Mouse (Mus musculus): ENCODE measurements around the gene Golt1a. TPM values are rescaled to one million over a fixed set of nuclear protein-coding genes. Genes with fewer than 3 reads are reported as not detected.

Golt1a gene
- polyA plus RNA-seq, 1 experiment from 2014 or later, result not detected

DNA sequence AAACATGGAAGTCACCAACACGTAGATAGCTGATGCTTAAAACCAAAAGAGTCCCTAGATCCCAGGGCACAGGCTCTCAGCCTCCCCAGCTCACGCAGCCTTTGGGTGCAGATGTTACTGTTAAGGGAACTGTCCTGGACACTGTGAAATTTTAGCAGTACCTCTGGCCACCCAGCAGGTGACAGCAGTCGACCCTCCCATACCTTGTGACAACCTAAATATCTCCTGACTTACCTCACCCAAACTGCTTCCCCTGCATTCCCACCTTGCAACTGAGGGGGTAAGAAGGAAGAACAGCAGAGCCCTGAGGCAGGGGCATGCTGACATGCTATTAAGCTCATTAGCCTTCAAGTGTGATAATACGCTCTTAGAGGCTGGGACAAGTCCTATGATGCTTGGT lies 1.6 kb downstream of the Golt1a start:
- H3K4me1 ChIP-seq, result peaks cover 17% of the 10 kb centered on the region
- no peak overlapping the region for H3K27ac ChIP-seq (replicated peaks)
- no peak for DNase-seq (ENCODE audit: low spot score)
- no peaks in the 10 kb centered on the region for H3K36me3 ChIP-seq
- 65% methylated on average over 4 of the region's 4 CpGs for WGBS
- no peak overlapping the region for H3K4me3 ChIP-seq
- no peaks in the 10 kb centered on the region for H3K9me3 ChIP-seq (replicated peaks)
- peaks cover 4% of the 10 kb centered on the region; the same call in 1 of the 2 replicates for H3K27me3 ChIP-seq (ENCODE audit: low read depth, poor library complexity, severe bottlenecking)

DNA sequence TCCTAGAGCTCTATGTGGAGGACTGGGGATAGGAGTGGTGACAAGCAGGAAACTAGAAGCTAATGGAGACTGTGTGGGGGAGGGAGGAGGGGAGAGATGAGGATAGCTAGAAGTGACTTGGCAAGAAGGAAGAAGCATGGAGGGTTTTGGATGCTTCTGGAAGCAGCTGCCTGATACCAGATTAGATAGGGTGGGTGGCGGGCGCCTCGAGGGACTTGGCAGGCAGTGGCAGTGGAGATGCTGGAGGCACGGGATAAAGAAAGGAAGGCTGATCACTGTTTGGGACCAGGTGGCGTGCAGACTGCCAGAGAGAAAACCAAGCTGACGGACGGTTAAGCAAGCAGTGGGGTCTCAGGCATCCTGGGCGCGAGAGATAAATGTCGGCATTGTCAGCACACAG lies 2.3 kb downstream of the Golt1a start:
- H3K27ac ChIP-seq (replicated peaks), result 0 out of 2 replicates have a peak overlapping the region, but pooled peaks have one; percentile 10
- H3K36me3 ChIP-seq, result no peaks in the 10 kb centered on the region
- WGBS, result 37% methylated on average over 10 of the region's 10 CpGs
- H3K4me1 ChIP-seq, result peaks cover 15% of the 10 kb centered on the region
- H3K27me3 ChIP-seq (ENCODE audit: low read depth, poor library complexity, severe bottlenecking), result peaks cover 4% of the 10 kb centered on the region; the same call in 1 of the 2 replicates
- DNase-seq (ENCODE audit: low spot score), result no peak
- H3K4me3 ChIP-seq, result no peak overlapping the region
- no peaks in the 10 kb centered on the region for H3K9me3 ChIP-seq (replicated peaks)

DNA sequence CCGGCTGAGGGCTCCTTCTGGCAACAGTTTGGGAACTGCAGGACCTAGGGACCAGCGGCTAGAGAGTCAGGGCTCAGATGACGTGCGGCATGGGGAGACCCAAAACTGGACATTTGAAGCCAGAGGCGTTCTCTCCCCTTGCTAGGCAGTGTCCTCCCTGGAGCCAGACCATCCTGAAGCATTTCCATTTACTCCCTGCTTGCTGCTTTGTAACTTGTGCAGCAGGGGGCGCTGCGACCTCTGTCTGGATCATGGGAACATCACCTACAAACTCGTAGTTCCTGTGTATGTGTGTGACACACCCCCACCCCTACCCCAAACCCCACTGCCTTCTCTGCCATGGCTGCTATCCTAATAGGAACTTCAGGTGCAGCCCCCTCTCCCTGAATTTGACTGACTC lies 4.8 kb downstream of the Golt1a start:
- peak; percentile 68 for DNase-seq (ENCODE audit: low spot score)
- Histone ChIP-seq H3K36me3 (no peaks in the 10 kb centered on the region), H3K27ac (replicated peaks) (no peak overlapping the region), H3K9me3 (replicated peaks) (peaks cover 8% of the 10 kb centered on the region; the same call in 1 of the 2 replicates), H3K4me3 (no peak overlapping the region), H3K27me3 (ENCODE audit: low read depth, poor library complexity, severe bottlenecking) (peaks cover 4% of the 10 kb centered on the region; the same call in 1 of the 2 replicates), H3K4me1 (peaks cover 10% of the 10 kb centered on the region)
- WGBS, result 21% methylated on average over 8 of the region's 8 CpGs

DNA sequence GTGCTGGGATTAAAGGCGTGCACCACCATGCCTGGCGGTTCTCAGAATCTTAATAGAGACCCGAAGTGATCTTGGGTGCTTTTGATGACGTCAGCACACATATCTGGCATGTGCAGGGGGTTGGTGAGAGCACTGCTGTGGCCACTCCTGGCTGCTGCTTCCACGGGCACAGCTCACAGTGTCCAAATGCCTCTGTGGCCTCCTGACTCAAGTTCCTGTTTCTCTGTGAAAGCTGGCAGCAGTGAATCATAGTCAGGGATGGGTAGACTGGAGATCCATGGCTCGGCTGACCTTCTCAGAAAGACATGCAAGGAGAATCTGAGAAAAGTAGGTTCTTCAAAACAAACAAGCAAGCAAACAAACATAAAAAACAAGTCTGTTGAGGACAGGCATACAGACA lies 6.2 kb downstream of the Golt1a start:
- Histone ChIP-seq H3K27me3 (ENCODE audit: low read depth, poor library complexity, severe bottlenecking) (0 out of 2 replicates have a peak, but pooled peaks cover 2% of the 10 kb centered on the region), H3K36me3 (no peaks in the 10 kb centered on the region), H3K4me3 (no peak overlapping the region), H3K4me1 (peaks cover 10% of the 10 kb centered on the region), H3K27ac (replicated peaks) (no peak overlapping the region), H3K9me3 (replicated peaks) (peaks cover 8% of the 10 kb centered on the region; the same call in 1 of the 2 replicates)
- 89% methylated on average over 6 of the region's 6 CpGs for WGBS
- DNase-seq (ENCODE audit: low spot score), result no peak

DNA sequence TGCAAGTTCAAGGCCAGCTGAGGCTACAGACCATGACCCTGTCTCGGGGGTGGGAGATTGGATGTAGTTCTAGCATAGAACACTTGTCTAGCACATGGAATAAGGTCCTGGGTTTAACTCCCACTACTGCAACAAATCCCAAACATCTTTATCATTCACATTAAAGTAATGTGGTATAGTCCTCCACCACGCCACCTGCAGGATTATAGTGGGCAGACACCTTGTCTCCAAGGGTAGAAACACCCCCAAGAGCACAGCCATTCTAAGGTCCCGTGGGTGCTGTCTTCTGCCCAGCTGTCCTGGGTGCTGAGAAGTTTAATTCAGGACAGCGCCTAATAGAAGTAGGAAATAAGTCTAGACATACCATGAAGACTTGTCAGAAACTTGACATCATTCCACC lies 7.0 kb downstream of the Golt1a start:
- Histone ChIP-seq H3K27me3 (ENCODE audit: low read depth, poor library complexity, severe bottlenecking) (peaks cover 6% of the 10 kb centered on the region; the same call in 1 of the 2 replicates), H3K36me3 (no peaks in the 10 kb centered on the region), H3K4me1 (peaks cover 10% of the 10 kb centered on the region), H3K27ac (replicated peaks) (no peak overlapping the region), H3K9me3 (replicated peaks) (peaks cover 8% of the 10 kb centered on the region; the same call in 1 of the 2 replicates), H3K4me3 (no peak overlapping the region)
- DNase-seq (ENCODE audit: low spot score), result no peak
- 82% methylated on average over 4 of the region's 4 CpGs for WGBS

DNA sequence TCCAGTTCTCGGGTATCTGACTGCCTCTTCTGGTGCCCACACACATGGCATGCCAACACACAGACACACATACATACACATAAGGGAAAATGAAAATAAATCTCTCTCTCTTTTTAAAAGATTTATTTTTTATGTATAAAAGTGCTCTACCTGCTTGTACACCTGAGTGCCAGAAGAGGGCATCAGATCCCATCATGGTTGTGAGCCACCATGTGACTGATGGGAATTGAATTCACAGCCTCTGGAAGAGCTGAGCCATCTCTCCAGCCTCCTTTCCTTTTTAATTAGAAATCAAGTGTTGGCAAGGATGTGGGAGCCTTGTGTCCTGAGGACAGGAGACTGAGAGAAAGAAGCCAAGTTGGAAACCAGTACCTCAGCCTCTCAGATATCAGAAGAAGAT lies 7.5 kb downstream of the Golt1a start:
- no peak for DNase-seq (ENCODE audit: low spot score)
- WGBS, result 84% methylated on average over 1 of the region's 1 CpGs
- Histone ChIP-seq H3K9me3 (replicated peaks) (peaks cover 8% of the 10 kb centered on the region; the same call in 1 of the 2 replicates), H3K4me1 (peaks cover 5% of the 10 kb centered on the region), H3K27me3 (ENCODE audit: low read depth, poor library complexity, severe bottlenecking) (peaks cover 6% of the 10 kb centered on the region; the same call in 1 of the 2 replicates), H3K4me3 (no peak overlapping the region), H3K27ac (replicated peaks) (no peak overlapping the region), H3K36me3 (no peaks in the 10 kb centered on the region)

DNA sequence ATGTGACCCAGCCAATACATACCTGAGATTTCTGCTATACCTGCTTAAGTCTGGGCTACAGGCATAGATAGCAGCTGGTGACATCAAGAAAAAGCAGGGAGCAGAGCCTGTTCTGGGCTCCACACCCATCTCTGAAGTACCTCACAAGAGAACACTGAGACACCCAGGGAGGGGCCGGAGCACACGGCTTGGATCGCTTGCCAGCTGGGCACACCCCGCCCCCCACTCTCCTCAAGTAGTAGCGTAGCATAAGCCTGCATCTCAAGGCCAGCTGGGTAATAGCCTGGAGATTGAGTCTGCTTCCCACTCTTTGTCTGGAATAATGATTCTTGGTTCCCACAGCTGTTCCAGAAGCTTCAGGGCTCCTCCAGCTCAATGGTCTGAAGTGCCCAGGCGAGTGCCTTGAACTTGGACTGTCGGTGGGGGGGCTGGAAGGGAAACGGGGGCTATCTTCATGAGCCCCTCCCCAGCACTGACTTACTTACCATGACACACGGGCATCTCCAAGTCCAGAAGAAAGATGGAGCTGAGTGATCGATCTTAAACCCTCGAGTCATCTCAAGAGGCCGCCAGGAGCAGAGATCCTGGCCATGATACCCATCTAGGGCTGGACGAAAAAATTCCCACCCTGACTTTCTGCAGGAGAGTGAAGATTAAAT lies 11.8 kb downstream of the Golt1a start, which contains the start of gene Kiss1:
Gene Kiss1 (plus strand): TSS at position 609 of the 659 bp plus-strand sequence.
- Histone ChIP-seq H3K4me3 (no peak within 1 kb of the TSS), H3K36me3 (no peaks in the 10 kb centered on the region), H3K9me3 (replicated peaks) (peaks cover 8% of the 10 kb centered on the region; the same call in 1 of the 2 replicates), H3K27ac (replicated peaks) (no peak within 1 kb of the TSS), H3K4me1 (peaks cover 10% of the 10 kb centered on the region), H3K27me3 (ENCODE audit: low read depth, poor library complexity, severe bottlenecking) (peaks cover 17% of the 10 kb centered on the region)
- DNase-seq (ENCODE audit: low spot score), result no peak
- 86% methylated on average over 13 of the region's 13 CpGs for WGBS

DNA sequence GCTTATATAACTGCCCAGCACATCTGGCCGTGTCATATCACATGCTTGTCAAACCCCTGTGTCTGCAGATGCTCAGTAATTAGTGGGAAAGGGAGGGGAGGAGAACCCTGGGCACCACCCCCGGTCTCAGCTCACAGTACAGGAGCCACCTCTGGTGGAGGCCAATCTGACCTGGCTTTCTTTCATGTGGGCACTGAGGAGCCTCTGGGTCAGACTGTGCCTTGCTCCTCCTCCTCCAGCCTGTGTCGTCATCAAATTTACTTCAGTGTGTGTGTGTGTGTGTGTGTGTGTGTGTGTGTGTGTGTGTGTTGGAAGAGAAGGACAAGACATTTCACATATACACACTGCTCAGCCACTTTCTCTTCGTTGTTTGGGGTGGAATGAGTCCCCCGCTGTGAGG lies 13.7 kb downstream of the Golt1a start:
- no peak for DNase-seq (ENCODE audit: low spot score)
- H3K36me3 ChIP-seq, result no peaks in the 10 kb centered on the region
- no peak overlapping the region for H3K4me3 ChIP-seq
- H3K27ac ChIP-seq (replicated peaks), result 0 out of 2 replicates have a peak overlapping the region, but pooled peaks have one; percentile 33
- peaks cover 33% of the 10 kb centered on the region for H3K27me3 ChIP-seq (ENCODE audit: low read depth, poor library complexity, severe bottlenecking)
- H3K9me3 ChIP-seq (replicated peaks), result peaks cover 5% of the 10 kb centered on the region; the same call in 1 of the 2 replicates
- whole genome bisulfite sequencing, result 69% methylated on average over 5 of the region's 5 CpGs
- H3K4me1 ChIP-seq, result peaks cover 14% of the 10 kb centered on the region

DNA sequence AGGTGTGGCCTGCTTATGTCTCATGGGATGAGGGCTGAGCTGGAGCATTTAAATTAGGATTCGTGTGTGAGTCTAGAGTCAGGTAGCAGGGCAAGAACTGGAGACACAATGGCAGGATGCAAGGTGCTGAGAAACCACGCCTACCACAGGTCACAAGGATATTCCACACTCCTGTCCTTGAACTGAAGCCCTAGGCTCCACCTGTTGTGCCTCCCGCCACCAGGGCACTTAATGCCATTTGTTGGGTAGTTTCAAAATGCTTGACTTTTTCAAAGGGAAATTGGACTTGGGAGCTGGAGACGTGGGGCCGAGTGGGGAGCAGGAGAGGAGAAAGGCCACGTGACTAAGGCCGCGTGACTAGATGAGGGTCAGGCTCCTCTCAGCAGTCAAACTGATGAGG lies 16.4 kb downstream of the Golt1a start:
- H3K4me3 ChIP-seq, result no peak overlapping the region
- no peak for DNase-seq (ENCODE audit: low spot score)
- 90% methylated on average over 8 of the region's 8 CpGs for WGBS

DNA sequence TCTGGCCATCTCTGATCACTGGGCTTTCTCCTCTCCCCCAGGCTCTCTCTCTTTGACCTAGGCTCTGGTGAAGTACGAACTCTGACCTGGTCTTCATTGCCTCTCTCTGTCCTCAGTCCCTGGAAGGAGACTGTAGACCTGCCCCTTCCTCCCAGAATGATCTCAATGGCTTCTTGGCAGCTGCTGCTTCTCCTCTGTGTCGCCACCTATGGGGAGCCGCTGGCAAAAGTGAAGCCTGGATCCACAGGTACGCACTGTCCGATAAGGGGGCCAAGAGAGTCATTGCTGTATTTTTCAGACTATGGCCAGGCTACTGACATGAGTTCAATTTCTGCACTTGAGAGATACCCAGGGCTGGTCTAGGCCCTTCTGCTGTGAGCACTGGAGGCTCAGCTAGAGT lies 17.5 kb downstream of the Golt1a start:
- no peak for DNase-seq (ENCODE audit: low spot score)
- Histone ChIP-seq H3K4me3 (no peak overlapping the region), H3K27me3 (ENCODE audit: low read depth, poor library complexity, severe bottlenecking) (peaks cover 64% of the 10 kb centered on the region), H3K9me3 (replicated peaks) (no peaks in the 10 kb centered on the region), H3K36me3 (no peaks in the 10 kb centered on the region), H3K27ac (replicated peaks) (no peak overlapping the region), H3K4me1 (peaks cover 44% of the 10 kb centered on the region)
- 55% methylated on average over 5 of the region's 5 CpGs for WGBS

More for the DNA sequence above, 16.4 kb downstream of the Golt1a start:
- H3K27ac ChIP-seq (replicated peaks), result no peak overlapping the region
- H3K4me1 ChIP-seq, result peaks cover 35% of the 10 kb centered on the region
- peaks cover 56% of the 10 kb centered on the region for H3K27me3 ChIP-seq (ENCODE audit: low read depth, poor library complexity, severe bottlenecking)
- no peaks in the 10 kb centered on the region for H3K36me3 ChIP-seq
- H3K9me3 ChIP-seq (replicated peaks), result no peaks in the 10 kb centered on the region

DNA sequence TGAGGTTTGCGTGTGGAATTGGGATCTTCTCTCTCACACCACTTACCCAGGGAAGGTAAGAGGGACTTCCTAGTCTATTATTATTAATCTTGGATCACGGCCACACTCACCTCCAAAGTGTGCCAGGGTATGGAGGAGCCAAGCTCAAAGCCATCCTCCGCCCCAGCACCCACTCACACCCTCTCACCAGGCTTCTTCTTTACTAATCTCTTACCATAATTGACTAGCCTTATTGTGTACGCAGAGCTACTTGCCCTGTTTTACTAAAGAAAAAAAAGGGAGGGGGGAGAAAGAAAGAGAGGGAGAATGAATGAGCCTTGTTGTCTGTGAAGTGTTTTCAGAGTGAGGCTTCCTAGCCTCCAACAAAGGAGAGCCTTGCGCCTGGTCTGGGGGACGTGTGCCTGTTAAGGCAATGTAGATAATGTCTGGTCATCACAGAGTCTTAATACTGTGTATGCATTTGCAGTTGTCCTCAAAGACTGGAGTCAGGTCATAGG lies 18.7 kb downstream of the Golt1a start:
- Histone ChIP-seq H3K4me1 (peaks cover 41% of the 10 kb centered on the region), H3K9me3 (replicated peaks) (no peaks in the 10 kb centered on the region; the same call in 1 of the 2 replicates), H3K27ac (replicated peaks) (no peak overlapping the region), H3K36me3 (no peaks in the 10 kb centered on the region), H3K4me3 (no peak overlapping the region), H3K27me3 (ENCODE audit: low read depth, poor library complexity, severe bottlenecking) (peaks cover 73% of the 10 kb centered on the region)
- no peak for DNase-seq (ENCODE audit: low spot score)
- 62% methylated on average over 6 of the region's 6 CpGs for WGBS

DNA sequence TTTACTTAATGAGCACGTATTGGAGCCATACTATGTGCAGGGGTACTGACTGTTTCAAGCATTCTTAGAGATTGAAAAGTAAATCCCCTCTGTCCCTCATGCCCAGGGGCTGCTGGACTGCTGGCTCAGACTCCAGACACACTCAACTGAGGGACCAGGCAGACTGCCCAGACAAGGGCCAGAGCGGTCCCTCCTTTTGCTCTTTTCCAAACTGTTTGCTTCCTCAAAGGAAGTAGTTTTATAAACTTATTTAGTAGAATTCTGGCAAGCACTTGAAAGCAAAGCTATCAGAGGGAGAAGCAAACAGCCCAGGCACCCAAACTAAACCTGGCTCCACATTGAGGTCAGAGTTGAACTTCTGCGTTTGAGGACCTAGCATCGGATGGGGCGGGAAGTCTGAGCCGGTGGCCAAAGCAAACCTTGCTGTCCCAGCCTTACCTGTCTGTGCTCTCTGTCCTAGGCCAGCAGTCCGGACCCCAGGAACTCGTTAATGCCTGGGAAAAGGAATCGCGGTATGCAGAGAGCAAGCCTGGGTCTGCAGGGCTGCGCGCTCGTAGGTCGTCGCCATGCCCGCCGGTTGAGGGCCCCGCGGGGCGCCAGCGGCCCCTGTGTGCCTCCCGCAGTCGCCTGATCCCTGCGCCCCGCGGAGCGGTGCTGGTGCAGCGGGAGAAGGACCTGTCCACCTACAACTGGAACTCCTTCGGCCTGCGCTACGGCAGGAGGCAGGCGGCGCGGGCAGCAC lies 19.5 kb downstream of the Golt1a start:
- Histone ChIP-seq H3K9me3 (replicated peaks) (no peaks in the 10 kb centered on the region; the same call in 1 of the 2 replicates), H3K27ac (replicated peaks) (peak overlapping the region; percentile 73), H3K27me3 (ENCODE audit: low read depth, poor library complexity, severe bottlenecking) (peaks cover 71% of the 10 kb centered on the region), H3K36me3 (no peaks in the 10 kb centered on the region), H3K4me1 (peaks cover 34% of the 10 kb centered on the region), H3K4me3 (peak overlapping the region; percentile 52)
- peak; percentile 35 for DNase-seq (ENCODE audit: low spot score)
- 8% methylated on average over 34 of the region's 34 CpGs for WGBS

DNA sequence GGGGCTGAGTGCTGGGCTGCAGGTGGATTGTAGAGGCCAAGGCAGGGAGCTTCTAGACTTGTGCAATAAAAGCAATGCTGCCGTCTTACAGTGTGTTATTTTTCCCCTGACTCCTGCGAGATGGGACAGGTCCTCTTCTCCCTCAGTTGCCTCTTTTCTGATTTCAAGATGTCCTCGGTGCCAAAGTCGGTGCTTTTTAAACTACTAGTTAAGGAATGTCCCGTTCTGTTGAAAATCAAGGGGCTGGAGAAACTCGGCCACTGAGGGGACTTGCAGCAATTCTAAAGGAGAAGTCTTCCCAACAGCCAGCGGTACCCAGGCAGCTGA lies 20.0 kb downstream of the Golt1a start:
- peak overlapping the region; percentile 73 for H3K27ac ChIP-seq (replicated peaks)
- 21% methylated on average over 7 of the region's 7 CpGs for WGBS
- no peaks in the 10 kb centered on the region; the same call in 1 of the 2 replicates for H3K9me3 ChIP-seq (replicated peaks)

More for the DNA sequence above, 20.0 kb downstream of the Golt1a start:
- peaks cover 34% of the 10 kb centered on the region for H3K4me1 ChIP-seq
- H3K27me3 ChIP-seq (ENCODE audit: low read depth, poor library complexity, severe bottlenecking), result peaks cover 69% of the 10 kb centered on the region
- H3K36me3 ChIP-seq, result no peaks in the 10 kb centered on the region
- H3K4me3 ChIP-seq, result peak overlapping the region; percentile 52
- no peak for DNase-seq (ENCODE audit: low spot score)

Data from midbrain, embryonic 10.5 days (tissue).